Mouse (Mus musculus) cerebellum, adult 2 months (tissue): ENCODE measurements around the gene Hnrnpul1.

Experiments used
- CTCF ChIP-seq: fragments of 200-500 bp; IDR thresholded peaks from 2 replicates; pipeline ENCODE4 v1.5.1; 2011; ENCODE audit warnings: low read depth, mild to moderate bottlenecking, control low read depth, low read length, moderate library complexity, borderline replicate concordance; ENCODE audit not compliant: insufficient read depth
- POLR2A ChIP-seq: fragments of 200-500 bp; IDR thresholded peaks from 2 replicates; pipeline ENCODE4 v1.6.1; 2011; ENCODE audit warnings: low read length, control low read depth, borderline replicate concordance; ENCODE audit not compliant: insufficient read depth

DNA sequence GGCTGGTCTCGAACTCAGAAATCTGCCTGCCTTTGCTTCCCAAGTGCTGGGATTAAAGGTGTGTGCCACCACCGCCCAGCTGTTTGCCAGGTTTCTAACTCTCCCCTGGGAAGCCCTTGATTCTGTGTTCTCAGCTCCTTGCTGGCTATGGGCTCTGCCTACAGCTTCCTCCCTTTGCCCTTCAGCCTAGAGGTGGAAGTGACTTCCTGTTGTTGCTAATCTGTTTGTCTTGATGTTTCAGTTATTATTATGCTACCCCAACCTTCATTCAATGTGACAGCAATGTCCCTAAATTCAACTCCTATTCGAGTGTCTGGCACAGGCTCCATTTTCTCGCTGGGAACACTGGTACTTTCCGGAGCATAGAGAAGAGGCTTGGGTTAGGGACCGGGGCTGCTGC, 11.6 kb upstream of the Hnrnpul1 start:
- TF ChIP-seq CTCF (no peak), POLR2A (no peak)
